Mouse (Mus musculus) monocyte, adult 5-6 weeks (primary cell): Measurements from ENCODE around the gene Klhl32. TPM values are rescaled to one million over a fixed set of nuclear protein-coding genes. Genes with fewer than 3 reads are reported as not detected.

Experiments used
- ATAC-seq: fragments of 153-309, 156-312 bp; replicated peaks from 2 replicates; pipeline ENCODE4 v1.8.0; 2017; ENCODE audit warnings: mild to moderate bottlenecking; ENCODE audit not compliant: low TSS enrichment, insufficient number of reproducible peaks, severe bottlenecking, poor library complexity, low FRiP score
- total RNA-seq: library from RNA; stranded (forward); fragments of 200-1000, 200-491, 200-594 nt; gene quantifications from 3 replicates; pipeline ENCODE4 v1.2.3, GENCODE M21; 2017

Gene Klhl32
- total RNA-seq, 1 experiment from 2014 or later, result not detected

DNA sequence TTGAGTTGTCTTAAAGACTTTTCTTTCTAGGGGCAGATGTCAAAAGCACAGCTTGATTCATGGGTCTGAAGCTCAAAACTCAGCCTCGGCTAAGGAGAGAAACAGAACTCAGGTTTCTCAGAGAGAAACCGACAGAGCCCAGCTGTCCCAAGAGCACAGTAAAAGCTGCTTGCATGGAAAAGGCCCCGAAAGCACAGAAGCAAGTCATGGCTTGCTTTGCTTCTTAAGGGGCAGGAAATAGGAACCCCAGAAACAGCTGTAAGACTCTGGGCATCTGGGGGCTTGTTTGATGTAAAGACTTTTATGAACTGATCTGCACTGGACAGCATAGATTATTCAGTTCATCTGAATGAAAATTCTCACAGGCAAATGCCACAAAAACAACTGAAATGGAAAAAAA, 53.1 kb downstream of the Klhl32 start:
- ATAC-seq, result no peak

DNA sequence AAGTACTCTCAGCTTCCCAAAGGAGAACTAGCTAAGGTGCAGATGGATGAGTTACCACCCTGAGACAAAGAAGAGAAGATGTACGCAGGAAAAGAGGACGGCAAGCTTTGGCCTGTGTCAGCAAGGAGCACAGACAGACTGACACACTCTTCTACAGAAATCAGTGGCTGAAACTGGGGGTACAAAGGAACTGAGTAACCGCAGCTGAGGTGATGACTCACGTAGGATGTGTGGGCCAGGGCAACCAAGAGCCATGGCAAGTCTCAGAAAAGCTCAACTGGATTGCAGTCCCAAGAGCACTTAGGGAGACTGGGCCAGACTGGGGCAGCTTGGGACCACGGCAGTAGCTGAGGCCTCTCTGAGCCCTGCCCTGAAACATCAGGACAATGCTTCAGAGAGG, 53.6 kb downstream of the Klhl32 start:
- ATAC-seq, result no peak

DNA sequence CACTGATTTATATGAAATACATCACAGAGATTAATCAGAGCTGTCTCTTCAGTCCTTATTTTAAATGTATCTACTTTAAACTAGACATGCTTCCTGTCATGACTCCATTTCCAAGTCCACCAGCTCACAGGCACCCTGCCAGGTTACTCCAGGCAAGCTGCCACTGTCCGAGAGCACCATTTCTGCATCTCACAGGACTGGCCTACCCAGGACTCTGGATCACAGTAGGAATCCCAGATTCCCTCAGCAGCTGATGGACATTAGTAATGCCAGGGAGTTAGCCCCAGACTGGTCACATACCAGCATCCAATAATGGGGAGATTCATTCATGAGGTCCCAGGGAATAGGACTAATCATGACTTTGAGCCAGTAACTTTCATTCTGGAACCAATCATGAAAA, 54.7 kb downstream of the Klhl32 start:
- ATAC-seq, result no peak

DNA sequence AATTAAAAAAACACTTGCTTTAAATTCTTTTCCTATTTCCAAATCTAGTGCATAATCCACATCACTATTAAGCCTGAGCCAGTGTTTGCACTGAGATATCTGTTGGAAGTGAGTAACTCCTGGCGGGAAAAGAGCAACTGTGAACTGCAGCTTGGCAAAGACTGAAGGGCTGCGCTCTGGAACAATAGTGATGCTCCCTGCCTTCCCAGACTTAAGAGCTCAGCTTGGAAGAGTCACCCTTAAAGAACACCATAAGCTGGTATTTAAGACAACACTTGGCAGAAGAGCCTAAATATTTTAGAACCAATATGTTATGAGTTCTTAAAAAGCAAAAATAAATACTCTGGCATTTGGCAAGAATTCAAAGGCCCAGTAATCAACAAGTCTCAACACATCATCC, 55.7 kb downstream of the Klhl32 start:
- no peak for ATAC-seq

DNA sequence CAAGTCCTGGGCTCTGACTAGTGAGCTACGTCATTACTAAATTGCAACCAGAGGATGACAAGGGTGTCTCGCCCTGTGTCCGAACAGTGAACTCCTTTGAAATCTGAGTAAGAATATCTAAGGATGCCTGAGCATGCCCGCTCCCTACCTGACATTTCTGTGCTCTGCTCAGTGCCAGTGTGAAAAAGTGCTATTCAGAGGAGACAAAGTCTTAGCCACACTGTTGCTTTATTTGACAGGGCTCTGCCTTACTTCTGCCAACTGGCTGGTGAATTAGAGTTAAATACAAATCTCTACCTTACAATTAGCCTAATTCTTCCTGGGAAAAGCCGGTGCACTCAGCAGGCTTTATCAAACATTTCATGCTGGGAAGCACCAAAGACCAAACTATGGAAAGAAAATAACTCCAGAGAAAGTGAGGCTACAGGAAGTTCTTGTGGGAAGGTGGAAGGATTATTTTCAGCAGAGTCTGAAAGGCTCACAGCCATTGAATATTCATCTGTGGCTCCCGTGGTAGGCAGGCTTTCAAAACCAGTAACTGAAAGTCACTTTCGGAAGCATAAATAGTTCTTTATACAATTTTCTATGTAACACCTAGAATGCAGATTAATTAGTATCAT, 57.1 kb downstream of the Klhl32 start:
- ATAC-seq, result no peak

DNA sequence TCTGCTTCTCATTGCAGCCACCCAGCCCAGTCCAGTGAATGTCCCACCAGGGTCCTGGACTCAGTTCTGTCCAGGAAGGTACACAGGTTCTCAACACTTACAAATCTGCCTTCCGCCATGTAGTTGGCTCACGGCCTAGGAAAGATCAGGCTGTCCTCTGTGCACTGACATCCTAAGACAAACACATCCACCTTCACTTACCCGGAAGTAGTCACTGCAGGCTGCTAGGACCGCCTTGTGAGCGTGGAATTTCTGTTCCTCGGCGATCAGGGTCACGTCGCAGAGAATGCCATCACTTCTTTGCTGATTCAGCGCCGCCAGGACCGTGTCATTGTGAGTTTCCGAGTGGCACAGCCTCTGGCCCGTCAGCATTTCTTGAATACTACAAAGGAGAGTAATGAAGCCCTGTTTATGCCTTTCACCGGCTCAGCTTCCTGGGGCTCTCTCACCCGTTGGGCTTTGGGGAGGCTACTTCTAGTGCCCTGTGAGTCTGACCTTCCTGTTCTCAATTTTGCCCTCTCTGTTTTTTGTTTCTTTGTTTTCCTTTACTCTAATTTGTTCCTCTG, 58.4 kb downstream of the Klhl32 start:
- ATAC-seq, result no peak

DNA sequence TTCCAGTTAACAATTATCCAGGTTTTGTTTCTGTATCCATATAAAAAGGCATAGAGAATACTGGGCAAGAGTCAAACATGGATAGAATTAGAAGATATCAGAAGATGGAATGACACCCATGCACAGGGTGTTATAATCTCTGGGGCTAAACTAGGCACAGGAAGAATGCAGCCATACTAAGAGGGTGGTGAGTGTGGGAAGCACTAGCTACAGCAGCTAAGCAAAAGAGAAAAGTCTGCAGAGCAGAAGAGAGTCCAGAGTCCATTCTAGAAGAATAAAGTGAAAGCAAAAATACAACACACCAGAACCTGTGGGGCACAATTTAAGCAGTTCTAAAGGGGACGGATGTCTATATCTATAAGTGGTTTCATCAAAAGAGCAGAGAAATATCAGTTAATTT, 61.6 kb downstream of the Klhl32 start:
- ATAC-seq, result no peak

DNA sequence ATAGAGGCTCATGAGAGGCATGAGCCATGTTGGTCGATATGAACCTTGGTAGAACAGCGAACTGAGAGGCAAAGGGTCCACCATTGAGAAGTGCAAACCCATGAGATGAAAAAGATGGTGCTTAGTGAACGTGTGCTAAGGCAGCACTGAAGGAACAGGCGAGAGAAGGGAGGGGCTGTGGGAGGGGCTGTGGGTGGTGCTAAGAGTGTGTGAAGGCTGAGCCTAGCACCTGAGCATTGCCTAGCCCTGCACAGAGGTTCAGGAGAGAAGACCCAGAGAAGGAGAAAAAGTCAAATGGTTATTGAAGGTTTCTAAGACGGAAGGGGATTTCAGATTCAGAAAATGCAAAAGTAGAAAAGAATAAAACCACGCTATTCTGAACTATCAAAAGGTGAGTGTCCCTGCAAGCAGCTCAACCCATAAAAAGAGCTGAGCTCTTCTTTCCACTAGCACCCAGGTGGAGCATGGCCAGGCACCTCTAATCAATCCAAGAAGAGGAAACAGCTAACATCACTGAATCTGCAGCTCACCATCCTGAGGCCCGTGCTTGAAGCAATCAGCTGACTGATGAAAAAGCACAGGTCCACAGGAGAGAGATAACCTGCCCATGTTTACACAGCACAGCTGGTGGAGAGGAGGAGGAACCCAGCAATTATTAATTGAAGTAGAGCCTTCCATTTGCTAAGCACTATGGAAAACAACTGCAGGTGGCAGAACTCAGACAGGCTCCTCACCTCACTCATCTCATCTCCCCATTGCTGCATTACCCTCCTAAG, 65.0 kb downstream of the Klhl32 start:
- no peak for ATAC-seq

DNA sequence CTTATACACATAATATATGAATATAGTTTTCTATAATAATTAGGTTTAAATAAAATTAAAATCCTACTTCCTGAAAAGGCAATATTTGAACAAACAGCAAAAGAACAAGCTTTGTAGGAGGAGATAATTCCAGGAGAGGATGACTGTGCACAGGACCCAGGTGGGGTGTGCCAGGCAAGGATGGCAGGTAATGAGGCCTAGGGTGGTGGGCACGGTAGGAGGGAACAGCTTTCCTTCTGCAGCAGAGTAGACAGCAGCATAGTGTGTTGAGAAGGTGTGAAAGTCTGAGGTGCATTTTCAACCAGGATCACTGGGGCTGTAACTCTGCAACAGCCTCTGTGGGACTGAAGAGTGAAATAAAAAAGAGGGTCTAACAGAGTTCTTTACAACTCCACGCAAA, 85.0 kb downstream of the Klhl32 start:
- no peak for ATAC-seq

DNA sequence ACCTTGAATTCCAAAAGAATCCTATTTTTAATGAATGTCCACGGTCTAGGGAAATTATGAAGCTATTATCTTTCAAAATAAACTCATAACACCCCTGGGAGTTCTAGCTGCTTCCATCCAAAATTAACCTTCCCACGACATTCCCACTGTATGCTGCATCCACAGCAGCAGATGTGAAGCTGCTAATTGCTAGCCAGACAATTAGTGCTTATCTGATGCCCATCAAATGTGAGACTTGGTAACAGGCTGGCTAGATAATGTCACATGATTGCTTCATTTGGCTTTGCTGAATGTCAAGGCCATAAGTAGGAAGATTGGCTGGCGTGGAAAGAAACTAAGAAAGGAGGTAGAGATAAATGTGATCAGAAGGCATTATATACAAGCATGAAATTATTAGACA, 85.5 kb downstream of the Klhl32 start:
- ATAC-seq, result no peak

DNA sequence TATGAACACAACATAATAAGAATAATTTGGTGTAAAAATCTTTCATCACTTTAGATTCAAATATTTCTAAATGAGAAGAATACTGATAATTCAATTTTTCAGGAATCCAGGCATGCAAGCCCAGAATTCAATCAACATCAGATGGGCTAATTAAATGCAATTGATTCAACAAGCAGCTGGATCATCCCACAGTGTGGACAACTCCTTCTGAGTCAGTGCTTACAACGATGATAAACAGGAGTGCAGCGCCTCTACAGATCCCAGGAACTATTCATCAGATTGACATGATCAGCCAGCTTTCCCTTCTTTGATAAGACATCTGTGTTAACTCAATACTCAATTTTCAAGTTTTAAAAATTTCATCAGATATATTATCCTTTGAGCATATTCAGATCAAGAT, 86.4 kb downstream of the Klhl32 start:
- no peak for ATAC-seq

DNA sequence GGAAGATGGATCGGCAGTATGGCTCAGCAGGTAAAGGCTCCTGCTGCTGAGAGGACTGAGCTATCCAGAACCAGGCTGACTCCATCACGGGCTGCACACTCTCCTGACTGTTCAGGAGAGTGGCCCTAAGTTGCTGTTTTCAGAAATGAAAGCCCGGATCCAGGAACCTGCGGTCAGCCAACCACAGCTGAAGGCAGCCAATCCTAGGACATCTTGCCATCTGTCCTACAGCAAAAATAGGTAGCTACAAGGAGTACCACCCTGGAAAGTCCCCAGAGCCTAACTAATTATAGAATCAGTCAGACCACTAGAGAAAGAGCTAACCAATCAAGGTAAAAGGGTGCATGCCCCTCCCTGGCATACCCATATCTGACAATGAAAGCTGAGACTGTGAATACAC, 87.5 kb downstream of the Klhl32 start:
- no peak for ATAC-seq

DNA sequence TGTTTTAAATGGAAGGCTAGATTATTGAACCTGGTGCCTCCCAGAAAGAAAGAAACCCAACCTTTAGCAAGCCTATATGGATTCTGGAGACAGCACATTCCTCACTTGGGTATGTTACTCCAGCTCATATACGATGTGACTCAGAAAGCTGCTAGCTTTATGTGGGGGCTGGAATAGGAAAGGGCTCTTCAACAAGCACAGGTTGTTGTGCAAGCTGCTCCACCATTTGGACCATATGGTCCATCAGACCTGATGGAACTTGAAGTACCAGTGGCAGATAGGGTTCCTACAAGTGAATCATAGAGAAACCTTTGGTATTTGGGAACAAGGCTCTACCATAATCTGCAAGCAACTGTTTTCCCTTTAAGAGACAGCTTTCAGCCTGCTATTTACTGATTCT, 92.0 kb downstream of the Klhl32 start:
- ATAC-seq, result no peak

DNA sequence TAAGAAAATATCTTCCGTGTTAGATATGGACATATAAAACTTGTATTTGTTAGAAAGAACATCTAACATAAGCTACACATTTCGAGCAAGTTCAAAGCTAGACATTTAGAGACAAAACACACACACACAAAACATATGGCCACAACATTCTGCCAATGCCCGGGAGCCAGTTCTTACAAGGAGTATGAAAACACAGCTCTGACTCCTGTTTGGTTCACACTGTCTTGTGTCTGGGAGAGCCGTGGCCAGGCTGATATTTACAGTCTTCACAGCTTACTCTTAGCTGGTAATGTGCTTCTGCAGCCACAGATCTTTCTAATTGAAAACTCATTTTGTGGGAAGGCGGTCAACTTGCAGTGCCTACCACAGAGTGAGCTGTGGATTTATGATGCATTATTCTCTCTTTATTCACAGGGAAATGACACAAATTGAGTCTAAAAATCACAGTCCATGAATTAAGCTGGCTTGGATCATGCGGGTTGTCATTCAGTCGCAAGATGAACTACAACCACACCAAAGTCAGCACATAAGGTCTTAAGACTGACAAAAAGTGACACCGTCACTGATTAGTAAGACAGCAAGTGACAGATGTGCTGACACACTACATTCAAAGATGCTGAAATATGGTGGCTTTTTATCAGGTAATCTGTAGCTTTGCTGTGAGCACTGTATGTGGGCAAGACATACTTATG, 98.3 kb downstream of the Klhl32 start:
- ATAC-seq, result no peak

DNA sequence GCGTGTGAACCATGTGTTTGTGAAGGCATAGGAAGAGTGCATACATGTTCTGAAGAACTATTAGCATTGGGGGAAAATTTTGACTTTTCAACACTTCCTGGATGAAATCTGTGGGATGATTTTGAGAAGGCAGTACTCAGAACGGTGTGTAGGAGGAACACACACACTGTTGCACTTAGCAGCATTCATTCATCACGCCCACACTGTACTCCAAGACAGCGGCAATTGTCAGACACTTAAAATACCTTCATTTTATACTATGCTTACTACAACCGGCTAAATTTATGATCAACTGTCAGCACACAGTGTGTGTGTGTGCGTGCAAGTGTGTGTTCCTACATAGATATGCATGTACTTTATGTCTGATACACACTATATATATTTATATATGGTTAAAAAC, 113.8 kb downstream of the Klhl32 start:
- no peak for ATAC-seq

DNA sequence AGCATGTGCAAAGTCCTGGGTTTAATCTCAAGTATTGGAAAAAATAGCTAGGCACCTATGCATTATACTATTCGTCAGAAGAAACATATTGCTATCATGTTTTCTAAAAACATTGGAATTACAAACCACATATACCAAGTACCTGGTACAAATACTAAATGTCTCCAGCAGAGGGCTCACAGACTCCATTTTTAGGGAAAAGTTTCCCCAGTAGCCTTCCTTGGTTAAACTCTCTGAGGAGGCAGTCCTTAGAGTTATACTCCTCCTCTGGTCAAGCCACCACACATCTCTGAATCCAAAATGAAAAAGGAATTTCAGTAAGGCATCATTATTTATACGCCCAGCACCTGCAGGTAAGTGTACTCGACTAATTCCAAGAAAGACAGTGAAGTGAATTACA, 130.1 kb downstream of the Klhl32 start:
- ATAC-seq, result no peak

DNA sequence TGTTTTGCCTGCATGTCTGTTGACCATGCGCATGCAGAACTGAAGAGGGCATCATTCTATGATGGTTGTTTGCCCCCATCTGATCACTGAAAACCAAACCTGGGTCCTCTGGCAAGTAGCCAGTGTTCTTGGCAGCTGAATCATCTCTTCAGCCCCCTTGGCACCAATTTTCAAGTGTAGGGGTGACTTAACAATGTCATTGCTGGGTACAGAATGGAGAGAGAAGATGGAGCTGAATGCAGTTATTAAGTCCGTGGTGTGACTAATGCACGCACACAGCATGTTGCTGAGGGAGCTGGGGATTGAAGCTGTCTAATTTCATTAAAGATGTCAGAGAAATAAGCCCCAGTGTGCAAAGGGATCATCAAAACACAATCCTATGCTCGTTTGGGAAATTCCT, 135.4 kb downstream of the Klhl32 start:
- no peak for ATAC-seq

DNA sequence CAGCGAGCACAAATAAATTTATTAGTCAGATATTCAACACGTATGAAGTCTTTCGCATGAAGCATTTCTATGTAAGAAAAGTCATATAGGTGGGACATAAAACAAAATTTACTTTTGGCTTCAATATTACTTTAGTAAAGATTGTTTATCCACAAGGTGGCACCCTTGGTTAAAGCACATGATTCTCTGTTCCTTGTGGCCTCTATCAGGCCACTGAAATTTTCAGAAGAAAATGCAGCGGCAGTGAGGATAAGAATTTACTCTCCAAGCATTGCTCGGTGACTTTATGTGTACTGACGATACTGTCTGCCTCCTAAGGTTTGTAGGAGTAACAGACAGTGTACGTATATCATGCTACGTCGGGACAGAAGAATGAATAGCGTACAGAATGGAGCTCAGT, 136.6 kb downstream of the Klhl32 start:
- ATAC-seq, result no peak

DNA sequence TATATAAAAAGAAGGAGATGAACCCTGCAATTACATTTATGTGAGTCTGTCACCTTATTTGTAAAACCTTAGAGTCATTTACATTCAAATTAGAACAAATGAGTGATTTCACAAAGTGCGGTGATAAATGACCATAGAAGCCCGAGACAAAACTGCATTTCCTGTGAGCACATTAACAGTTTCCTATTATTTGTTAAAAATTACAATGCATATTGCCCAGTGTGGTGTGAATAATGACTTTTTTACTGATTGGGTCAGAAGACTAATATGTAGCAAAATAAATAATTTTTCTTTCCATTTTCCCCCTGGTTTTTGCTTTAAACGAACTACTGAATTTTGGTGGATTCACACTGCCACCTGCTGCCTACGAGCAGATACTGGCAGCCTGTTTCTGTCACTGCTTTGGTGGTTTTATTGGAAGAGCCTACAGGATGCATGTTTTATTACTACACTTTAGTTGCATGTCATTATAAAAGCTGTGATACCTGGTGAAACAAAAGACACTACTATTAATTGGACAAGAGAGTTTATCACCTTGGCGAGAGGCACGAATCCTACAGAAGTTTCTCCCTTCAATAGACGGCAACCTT, 152.3 kb downstream of the Klhl32 start:
- no peak for ATAC-seq
